8 mouse cellular contexts compared by ENCODE assay signal in the genomic region with DNA sequence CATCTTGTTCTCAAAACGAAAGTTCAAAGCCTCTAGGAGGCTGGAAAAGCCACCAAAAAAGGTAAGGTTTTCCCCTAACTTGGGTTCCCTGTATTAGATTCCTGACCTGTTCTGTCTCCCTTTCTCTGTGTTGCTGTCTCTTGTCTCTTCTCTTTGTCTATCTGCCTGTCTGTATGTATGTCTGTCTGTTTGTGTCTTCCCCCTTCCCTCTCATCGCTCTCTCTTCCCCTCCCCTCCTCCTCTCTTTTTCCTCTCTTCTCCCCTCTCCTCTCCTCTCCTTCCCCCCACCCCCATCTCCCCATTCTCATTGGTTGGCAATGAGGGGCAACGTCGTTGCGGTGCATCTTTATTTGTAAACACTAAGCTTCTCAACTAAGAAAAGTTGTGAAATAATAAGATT. TPM values are rescaled to one million over a fixed set of nuclear protein-coding genes. Genes with fewer than 3 reads are reported as not detected.
DNase-seq lines count a peak whose midpoint lies in the region; ATAC-seq lines count a peak whose summit lies in the region.

A gene (minus strand): TSS at position 101 of the 400 bp plus-strand sequence.

- no peak for ATAC-seq in neural tube, embryonic 11.5 days (ENCODE audit: insufficient read depth, low FRiP score, low TSS enrichment)
- ATAC-seq in embryonic facial prominence, embryonic 13.5 days (ENCODE audit: insufficient number of reproducible peaks, insufficient read depth, low FRiP score, low TSS enrichment, low read depth) = no peak
- ATAC-seq in liver, embryonic 11.5 days (replicated peaks; ENCODE audit: low FRiP score) = no peak
- no peak for ATAC-seq in stomach, embryonic 16.5 days (ENCODE audit: insufficient read depth, low FRiP score)

- 0 out of 2 replicates have a peak within 1 kb of the TSS, but pooled peaks have one; percentile 34 for H3K27ac ChIP-seq in neural tube, embryonic 11.5 days (ENCODE audit: low read depth, low read length)
- peak within 1 kb of the TSS; percentile 64; the same call in 1 of the 2 replicates for H3K27ac ChIP-seq in embryonic facial prominence, embryonic 13.5 days
- H3K27ac ChIP-seq in liver, embryonic 11.5 days (ENCODE audit: low read depth, low read length) = peak within 1 kb of the TSS; percentile 69
- H3K27ac ChIP-seq in stomach, embryonic 16.5 days (ENCODE audit: low read length) = peak within 1 kb of the TSS; percentile 62; the same call in 1 of the 2 replicates

- WGBS in neural tube, embryonic 11.5 days = 21% methylated on average over 5 of the region's 5 CpGs
- 22% methylated on average over 5 of the region's 5 CpGs for WGBS in embryonic facial prominence, embryonic 13.5 days
- 30% methylated on average over 5 of the region's 5 CpGs for WGBS in liver, embryonic 11.5 days
- 20% methylated on average over 5 of the region's 5 CpGs for WGBS in stomach, embryonic 16.5 days

- no peaks in the 10 kb centered on the region for H3K27me3 ChIP-seq in neural tube, embryonic 11.5 days (ENCODE audit: control insufficient read depth, insufficient read depth, low read length)
- no peaks in the 10 kb centered on the region for H3K27me3 ChIP-seq in embryonic facial prominence, embryonic 13.5 days
- no peaks in the 10 kb centered on the region for H3K27me3 ChIP-seq in liver, embryonic 11.5 days (replicated peaks; ENCODE audit: control insufficient read depth, insufficient read depth, low read length)
- H3K27me3 ChIP-seq in stomach, embryonic 16.5 days (ENCODE audit: control insufficient read depth, insufficient read depth, low read length) = no peaks in the 10 kb centered on the region

- no peaks in the 10 kb centered on the region for H3K9me3 ChIP-seq in neural tube, embryonic 11.5 days (ENCODE audit: control insufficient read depth, low read length)
- no peaks in the 10 kb centered on the region for H3K9me3 ChIP-seq in embryonic facial prominence, embryonic 13.5 days
- H3K9me3 ChIP-seq in liver, embryonic 11.5 days (ENCODE audit: control insufficient read depth, low read length) = no peaks in the 10 kb centered on the region
- no peaks in the 10 kb centered on the region for H3K9me3 ChIP-seq in stomach, embryonic 16.5 days (replicated peaks; ENCODE audit: control insufficient read depth, low read length)

- peak within 1 kb of the TSS; percentile 82 for H3K4me2 ChIP-seq in neural tube, embryonic 11.5 days (ENCODE audit: low read depth)
- H3K4me2 ChIP-seq in embryonic facial prominence, embryonic 13.5 days = peak within 1 kb of the TSS; percentile 83
- H3K4me2 ChIP-seq in liver, embryonic 11.5 days = peak within 1 kb of the TSS; percentile 95
- peak within 1 kb of the TSS; percentile 85 for H3K4me2 ChIP-seq in stomach, embryonic 16.5 days (ENCODE audit: low read depth, low read length)

- H3K9ac ChIP-seq in neural tube, embryonic 11.5 days (ENCODE audit: low read length) = peak within 1 kb of the TSS; percentile 80
- H3K9ac ChIP-seq in embryonic facial prominence, embryonic 13.5 days = peak within 1 kb of the TSS; percentile 83
- H3K9ac ChIP-seq in liver, embryonic 11.5 days (ENCODE audit: low read depth, low read length) = peak within 1 kb of the TSS; percentile 86
- peak within 1 kb of the TSS; percentile 87 for H3K9ac ChIP-seq in stomach, embryonic 16.5 days (ENCODE audit: low read length)

- peaks cover 15% of the 10 kb centered on the region for H3K4me1 ChIP-seq in neural tube, embryonic 11.5 days (ENCODE audit: control insufficient read depth, insufficient read depth, low read length)
- H3K4me1 ChIP-seq in embryonic facial prominence, embryonic 13.5 days = peaks cover 30% of the 10 kb centered on the region
- H3K4me1 ChIP-seq in liver, embryonic 11.5 days (replicated peaks; ENCODE audit: control insufficient read depth, insufficient read depth, low read length) = peaks cover 21% of the 10 kb centered on the region
- peaks cover 25% of the 10 kb centered on the region for H3K4me1 ChIP-seq in stomach, embryonic 16.5 days (ENCODE audit: control insufficient read depth, insufficient read depth, low read length)

- H3K36me3 ChIP-seq in neural tube, embryonic 11.5 days (ENCODE audit: control insufficient read depth, insufficient read depth, low read length) = no peaks in the 10 kb centered on the region
- no peaks in the 10 kb centered on the region for H3K36me3 ChIP-seq in embryonic facial prominence, embryonic 13.5 days
- H3K36me3 ChIP-seq in liver, embryonic 11.5 days (ENCODE audit: control insufficient read depth, insufficient read depth, low read length) = 0 out of 2 replicates have a peak, but pooled peaks cover 2% of the 10 kb centered on the region
- H3K36me3 ChIP-seq in stomach, embryonic 16.5 days (ENCODE audit: control insufficient read depth, insufficient read depth, low read length) = no peaks in the 10 kb centered on the region

- DNase-seq in neural tube, embryonic 11.5 days (ENCODE audit: low spot score) = no peak
- no peak for DNase-seq in neural tube, embryonic 10.5 days (ENCODE audit: extremely low spot score, low spot score)
- no peak for DNase-seq in heart, postnatal 4 days
- DNase-seq in liver, embryonic 11.5 days (ENCODE audit: low spot score) = no peak
- DNase-seq in frontal cortex, postnatal 10 days (ENCODE audit: low spot score in 2 of 2) = no peak
- DNase-seq in Muller cell, postnatal 12 days (ENCODE audit: inconsistent ontology term) = no peak

- peak within 1 kb of the TSS; percentile 67 for H3K4me3 ChIP-seq in neural tube, embryonic 11.5 days (ENCODE audit: low read depth, low read length)
- H3K4me3 ChIP-seq in embryonic facial prominence, embryonic 13.5 days = peak within 1 kb of the TSS; percentile 81
- peak within 1 kb of the TSS; percentile 77 for H3K4me3 ChIP-seq in liver, embryonic 11.5 days (ENCODE audit: low read depth, low read length)
- peak within 1 kb of the TSS; percentile 80 for H3K4me3 ChIP-seq in stomach, embryonic 16.5 days (replicated peaks; ENCODE audit: low read length)

RNA-seq across cellular contexts. Expression of the gene that starts here (rescaled TPM):
- polyA plus RNA-seq in neural tube, embryonic 11.5 days (2014; fragmentation: Nextera tagmentation; extraction: Ambion mirVana) = 19.8 and 23.4 TPM in 2 replicates
- polyA plus RNA-seq in embryonic facial prominence, embryonic 13.5 days (2015; fragmentation: Nextera tagmentation; extraction: Ambion mirVana) = 13.2 and 13.9 TPM in 2 replicates
- total RNA-seq in heart, postnatal 4 days (2021) = 10 to 100 TPM; 14.9 to 17.4 TPM
- 15.8 and 17.6 TPM in 2 replicates for polyA plus RNA-seq in liver, embryonic 11.5 days (2014; fragmentation: Nextera tagmentation; extraction: Ambion mirVana)
- 7.9 and 8.4 TPM in 2 replicates for polyA plus RNA-seq in stomach, embryonic 16.5 days (2015; fragmentation: Nextera tagmentation; extraction: Ambion mirVana)
